Mouse (Mus musculus) spleen, adult 2 months (tissue): ENCODE data around the gene Pitpnb.

Experiments used
- CTCF ChIP-seq: fragments of 200-500 bp; IDR thresholded peaks from 2 replicates; pipeline ENCODE4 v1.5.1; 2011; ENCODE audit warnings: mild to moderate bottlenecking, inconsistent platforms; ENCODE audit not compliant: insufficient read depth, insufficient read length, insufficient replicate concordance; ENCODE audit errors: extremely low read depth
- POLR2A ChIP-seq: fragments of 200-500 bp; IDR thresholded peaks from 2 replicates; pipeline ENCODE4 v1.6.1; 2011; ENCODE audit warnings: low read depth, low read length, inconsistent platforms

DNA sequence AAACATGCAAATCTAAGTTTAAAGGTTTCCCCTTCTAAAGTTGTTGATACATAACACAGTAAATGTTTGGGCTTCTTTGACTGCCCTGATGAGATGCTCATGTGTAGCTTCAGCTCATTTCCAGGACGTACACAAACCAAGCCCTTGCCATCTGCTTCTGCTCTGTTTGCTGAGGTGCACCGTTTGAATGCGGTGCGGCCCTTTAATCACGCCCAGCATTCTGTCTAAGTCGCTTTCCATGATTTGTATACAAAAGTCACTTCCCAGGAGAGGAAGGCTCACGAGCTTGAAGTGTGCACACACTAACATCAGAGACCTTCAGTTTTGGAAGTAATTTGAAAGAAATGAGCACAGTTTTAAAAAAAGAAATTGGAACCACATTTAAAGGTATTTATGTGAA lies 31.3 kb downstream of the Pitpnb start:
- TF ChIP-seq CTCF (no peak), POLR2A (no peak)
